Mouse (Mus musculus): Measurements from ENCODE around the gene Ppp1r14c. TPM values are rescaled to one million over a fixed set of nuclear protein-coding genes. Genes with fewer than 3 reads are reported as not detected.

Gene Ppp1r14c
- polyA plus RNA-seq, 1 experiment from 2014 or later, result 2.0 TPM

DNA sequence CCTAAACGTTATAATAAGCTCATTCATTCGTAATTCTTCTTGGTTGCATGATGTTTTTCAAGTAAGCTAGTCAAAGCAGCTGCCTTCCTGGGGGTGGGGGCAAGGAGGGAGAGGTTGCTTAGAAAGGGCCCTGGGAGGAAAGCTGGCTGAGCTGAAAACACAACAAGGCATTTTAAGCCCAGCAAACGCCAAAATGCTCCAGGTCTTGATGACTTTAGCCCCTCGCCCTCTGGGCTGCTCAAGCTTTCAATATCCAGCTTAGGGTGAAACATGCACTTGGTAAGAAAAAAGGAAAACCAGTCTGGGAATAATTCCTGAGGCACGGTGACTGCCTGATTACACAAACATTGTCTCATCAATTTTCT lies 204 bp upstream of the Ppp1r14c start:
- H3K36me3 ChIP-seq (ENCODE audit: control insufficient read depth, insufficient read depth, low read length), result no peaks in the 10 kb centered on the region
- peaks cover 6% of the 10 kb centered on the region for H3K4me1 ChIP-seq (ENCODE audit: control insufficient read depth, insufficient read depth, low read length)
- H3K4me3 ChIP-seq (ENCODE audit: low read length), result peak overlapping the region; percentile 67
- H3K4me2 ChIP-seq (ENCODE audit: low read depth, low read length), result peak overlapping the region; percentile 93
- ATAC-seq, result no peak
- H3K27me3 ChIP-seq (replicated peaks; ENCODE audit: control insufficient read depth, insufficient read depth, low read length), result peaks cover 10% of the 10 kb centered on the region
- WGBS, result 39% methylated on average over 5 of the region's 5 CpGs
- peak overlapping the region; percentile 62; the same call in 1 of the 2 replicates for H3K9ac ChIP-seq (ENCODE audit: low read depth, low read length)
- no peaks in the 10 kb centered on the region for H3K9me3 ChIP-seq (ENCODE audit: control insufficient read depth, low read length)
- no peak overlapping the region for H3K27ac ChIP-seq (ENCODE audit: low read length)

DNA sequence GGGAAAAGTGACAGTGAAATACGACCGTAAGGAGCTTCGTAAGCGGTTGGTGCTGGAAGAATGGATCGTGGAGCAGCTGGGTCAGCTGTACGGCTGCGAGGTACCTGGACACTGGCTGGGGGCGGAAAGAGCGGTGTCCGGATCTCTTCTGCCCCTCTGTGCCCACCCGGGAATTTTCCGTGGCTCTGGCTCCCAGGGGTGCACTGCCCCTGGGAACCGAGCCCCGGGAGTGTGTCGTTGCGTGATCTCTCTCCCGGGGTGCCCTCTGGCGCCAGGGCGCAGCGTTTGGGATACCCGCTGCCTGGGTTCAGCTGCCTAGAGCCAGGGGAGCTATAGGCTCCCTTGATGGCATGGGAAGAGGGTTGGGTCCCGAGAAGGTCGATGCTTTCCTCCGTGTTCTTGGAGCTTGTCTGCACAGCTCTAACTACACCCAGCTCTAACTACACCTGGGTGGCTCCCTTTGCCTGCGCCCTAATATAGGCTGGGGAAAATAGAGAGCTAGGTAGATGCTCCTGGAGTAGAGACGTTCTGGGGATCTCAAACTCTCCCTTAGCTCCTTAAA lies 1.1 kb downstream of the Ppp1r14c start:
- Histone ChIP-seq H3K4me1 (ENCODE audit: control insufficient read depth, insufficient read depth, low read length) (peaks cover 6% of the 10 kb centered on the region), H3K9ac (ENCODE audit: low read depth, low read length) (peak overlapping the region; percentile 62), H3K4me2 (ENCODE audit: low read depth, low read length) (peak overlapping the region; percentile 93), H3K27me3 (replicated peaks; ENCODE audit: control insufficient read depth, insufficient read depth, low read length) (peaks cover 10% of the 10 kb centered on the region), H3K36me3 (ENCODE audit: control insufficient read depth, insufficient read depth, low read length) (no peaks in the 10 kb centered on the region), H3K27ac (ENCODE audit: low read length) (no peak overlapping the region), H3K9me3 (ENCODE audit: control insufficient read depth, low read length) (no peaks in the 10 kb centered on the region), H3K4me3 (ENCODE audit: low read length) (peak overlapping the region; percentile 67)
- WGBS, result under 1% methylated on average over 26 of the region's 26 CpGs
- ATAC-seq, result peak; percentile 55; the same call in 1 of the 2 replicates

- H3K36me3 ChIP-seq (ENCODE audit: control insufficient read depth, insufficient read depth, low read length), result no peaks in the 10 kb centered on the region
- peaks cover 6% of the 10 kb centered on the region for H3K4me1 ChIP-seq (ENCODE audit: control insufficient read depth, insufficient read depth, low read length)
- peaks cover 10% of the 10 kb centered on the region for H3K27me3 ChIP-seq (replicated peaks; ENCODE audit: control insufficient read depth, insufficient read depth, low read length)
- H3K9me3 ChIP-seq (ENCODE audit: control insufficient read depth, low read length), result no peaks in the 10 kb centered on the region
- ATAC-seq, result no peak
- H3K9ac ChIP-seq (ENCODE audit: low read depth, low read length), result no peak overlapping the region
- peak overlapping the region; percentile 67 for H3K4me3 ChIP-seq (ENCODE audit: low read length)
- peak overlapping the region; percentile 93; the same call in 1 of the 2 replicates for H3K4me2 ChIP-seq (ENCODE audit: low read depth, low read length)
- no peak overlapping the region for H3K27ac ChIP-seq (ENCODE audit: low read length)
- WGBS, result 30% methylated on average over 11 of the region's 11 CpGs
Measured at GRCm38 (mm10) chr10:3367440-3367839, 1.6 kb downstream of the Ppp1r14c start.

GRCm38 (mm10) chr10:3383176-3383575 lies 17.3 kb downstream of the Ppp1r14c start:
- Histone ChIP-seq H3K27ac (ENCODE audit: low read length) (no peak overlapping the region), H3K9me3 (ENCODE audit: control insufficient read depth, low read length) (no peaks in the 10 kb centered on the region), H3K4me2 (ENCODE audit: low read depth, low read length) (no peak overlapping the region), H3K4me1 (ENCODE audit: control insufficient read depth, insufficient read depth, low read length) (no peaks in the 10 kb centered on the region), H3K36me3 (ENCODE audit: control insufficient read depth, insufficient read depth, low read length) (no peaks in the 10 kb centered on the region), H3K9ac (ENCODE audit: low read depth, low read length) (no peak overlapping the region), H3K27me3 (replicated peaks; ENCODE audit: control insufficient read depth, insufficient read depth, low read length) (no peaks in the 10 kb centered on the region), H3K4me3 (ENCODE audit: low read length) (no peak overlapping the region)
- 53% methylated on average over 3 of the region's 3 CpGs for whole genome bisulfite sequencing
- ATAC-seq, result no peak

GRCm38 (mm10) chr10:3392251-3392650 lies 26.4 kb downstream of the Ppp1r14c start:
- ATAC-seq, result no peak
- no peak overlapping the region for H3K4me2 ChIP-seq (ENCODE audit: low read depth, low read length)
- H3K4me1 ChIP-seq (ENCODE audit: control insufficient read depth, insufficient read depth, low read length), result no peaks in the 10 kb centered on the region
- H3K9me3 ChIP-seq (ENCODE audit: control insufficient read depth, low read length), result no peaks in the 10 kb centered on the region
- no peaks in the 10 kb centered on the region for H3K27me3 ChIP-seq (replicated peaks; ENCODE audit: control insufficient read depth, insufficient read depth, low read length)
- no peaks in the 10 kb centered on the region for H3K36me3 ChIP-seq (ENCODE audit: control insufficient read depth, insufficient read depth, low read length)
- 74% methylated on average over 4 of the region's 4 CpGs for WGBS
- no peak overlapping the region for H3K9ac ChIP-seq (ENCODE audit: low read depth, low read length)
- no peak overlapping the region for H3K4me3 ChIP-seq (ENCODE audit: low read length)
- H3K27ac ChIP-seq (ENCODE audit: low read length), result no peak overlapping the region

GRCm38 (mm10) chr10:3393548-3393947 lies 27.7 kb downstream of the Ppp1r14c start:
- H3K27me3 ChIP-seq (replicated peaks; ENCODE audit: control insufficient read depth, insufficient read depth, low read length), result no peaks in the 10 kb centered on the region
- no peak overlapping the region for H3K4me2 ChIP-seq (ENCODE audit: low read depth, low read length)
- no peaks in the 10 kb centered on the region for H3K4me1 ChIP-seq (ENCODE audit: control insufficient read depth, insufficient read depth, low read length)
- H3K36me3 ChIP-seq (ENCODE audit: control insufficient read depth, insufficient read depth, low read length), result no peaks in the 10 kb centered on the region
- WGBS, result 93% methylated on average over 4 of the region's 4 CpGs
- no peak for ATAC-seq
- no peak overlapping the region for H3K27ac ChIP-seq (ENCODE audit: low read length)
- H3K9ac ChIP-seq (ENCODE audit: low read depth, low read length), result no peak overlapping the region
- H3K9me3 ChIP-seq (ENCODE audit: control insufficient read depth, low read length), result no peaks in the 10 kb centered on the region
- H3K4me3 ChIP-seq (ENCODE audit: low read length), result no peak overlapping the region

DNA sequence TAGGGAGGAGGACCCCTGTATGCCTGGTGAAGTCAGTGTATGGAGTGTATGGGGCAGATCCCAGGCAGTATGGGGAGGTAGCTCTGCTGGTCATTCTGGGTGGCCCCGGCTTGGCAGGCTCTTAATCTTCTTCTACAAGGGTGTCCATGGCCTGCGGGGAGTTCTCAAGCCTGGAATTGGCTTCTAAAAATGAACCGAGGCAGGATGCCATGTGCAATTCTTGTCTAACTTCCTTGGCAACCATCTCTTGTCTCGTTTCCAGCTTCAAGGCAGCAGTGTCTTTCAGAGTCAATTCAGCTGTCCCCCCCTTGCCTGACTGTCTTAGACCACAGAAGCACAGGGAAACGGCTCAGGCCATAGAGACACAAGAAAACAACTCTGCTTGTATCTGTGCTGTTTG lies 28.3 kb downstream of the Ppp1r14c start:
- Histone ChIP-seq H3K27me3 (replicated peaks; ENCODE audit: control insufficient read depth, insufficient read depth, low read length) (no peaks in the 10 kb centered on the region), H3K4me1 (ENCODE audit: control insufficient read depth, insufficient read depth, low read length) (no peaks in the 10 kb centered on the region), H3K9ac (ENCODE audit: low read depth, low read length) (no peak overlapping the region), H3K4me3 (ENCODE audit: low read length) (no peak overlapping the region), H3K9me3 (ENCODE audit: control insufficient read depth, low read length) (no peaks in the 10 kb centered on the region), H3K4me2 (ENCODE audit: low read depth, low read length) (no peak overlapping the region), H3K36me3 (ENCODE audit: control insufficient read depth, insufficient read depth, low read length) (no peaks in the 10 kb centered on the region), H3K27ac (ENCODE audit: low read length) (no peak overlapping the region)
- ATAC-seq, result no peak
- WGBS, result 72% methylated on average over 5 of the region's 5 CpGs

GRCm38 (mm10) chr10:3394671-3395288 lies 28.9 kb downstream of the Ppp1r14c start:
- no peak for ATAC-seq
- Histone ChIP-seq H3K27ac (ENCODE audit: low read length) (no peak overlapping the region), H3K9ac (ENCODE audit: low read depth, low read length) (no peak overlapping the region), H3K4me1 (ENCODE audit: control insufficient read depth, insufficient read depth, low read length) (no peaks in the 10 kb centered on the region), H3K27me3 (replicated peaks; ENCODE audit: control insufficient read depth, insufficient read depth, low read length) (no peaks in the 10 kb centered on the region), H3K9me3 (ENCODE audit: control insufficient read depth, low read length) (no peaks in the 10 kb centered on the region), H3K4me2 (ENCODE audit: low read depth, low read length) (no peak overlapping the region), H3K36me3 (ENCODE audit: control insufficient read depth, insufficient read depth, low read length) (no peaks in the 10 kb centered on the region), H3K4me3 (ENCODE audit: low read length) (no peak overlapping the region)
- 70% methylated on average over 4 of the region's 4 CpGs for WGBS

DNA sequence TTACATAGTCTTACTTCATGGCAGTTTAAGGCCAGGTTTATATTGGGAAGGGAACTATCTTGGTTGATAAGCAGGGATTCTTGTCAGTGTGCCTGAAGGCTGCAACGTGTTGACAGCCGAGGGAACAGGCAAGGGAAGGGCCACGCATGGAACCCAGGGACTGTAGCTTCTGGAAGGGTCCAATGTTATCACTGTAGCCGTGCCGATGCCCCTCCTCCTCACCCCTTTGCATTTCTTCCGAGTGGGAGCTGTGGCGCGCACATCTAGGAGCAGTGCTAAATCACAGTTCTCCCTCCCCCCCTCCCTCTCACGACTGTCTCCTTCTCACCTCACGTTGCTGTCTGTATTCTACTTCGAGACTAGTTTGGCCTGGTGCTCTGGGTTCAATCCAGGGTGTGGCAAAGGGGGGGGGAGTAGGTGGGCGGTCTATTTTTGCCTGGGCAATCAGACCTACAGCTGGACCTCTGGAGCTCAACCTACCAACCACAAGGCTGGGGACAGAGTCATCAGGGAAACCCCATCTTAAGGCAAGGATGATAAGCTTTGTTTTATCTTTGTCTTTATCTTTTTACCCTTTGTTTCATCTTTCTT lies 29.6 kb downstream of the Ppp1r14c start:
- H3K27ac ChIP-seq (ENCODE audit: low read length), result no peak overlapping the region

More for the DNA sequence above, 29.6 kb downstream of the Ppp1r14c start:
- Histone ChIP-seq H3K36me3 (ENCODE audit: control insufficient read depth, insufficient read depth, low read length) (no peaks in the 10 kb centered on the region), H3K4me3 (ENCODE audit: low read length) (no peak overlapping the region), H3K9ac (ENCODE audit: low read depth, low read length) (no peak overlapping the region), H3K9me3 (ENCODE audit: control insufficient read depth, low read length) (no peaks in the 10 kb centered on the region), H3K27me3 (replicated peaks; ENCODE audit: control insufficient read depth, insufficient read depth, low read length) (no peaks in the 10 kb centered on the region), H3K4me1 (ENCODE audit: control insufficient read depth, insufficient read depth, low read length) (no peaks in the 10 kb centered on the region), H3K4me2 (ENCODE audit: low read depth, low read length) (no peak overlapping the region)
- 76% methylated on average over 12 of the region's 12 CpGs for WGBS
- no peak for ATAC-seq

Measured in intestine, embryonic 16.5 days (tissue).